Mouse (Mus musculus): ENCODE data around the gene Lpar3.

Lpar3 gene

DNA sequence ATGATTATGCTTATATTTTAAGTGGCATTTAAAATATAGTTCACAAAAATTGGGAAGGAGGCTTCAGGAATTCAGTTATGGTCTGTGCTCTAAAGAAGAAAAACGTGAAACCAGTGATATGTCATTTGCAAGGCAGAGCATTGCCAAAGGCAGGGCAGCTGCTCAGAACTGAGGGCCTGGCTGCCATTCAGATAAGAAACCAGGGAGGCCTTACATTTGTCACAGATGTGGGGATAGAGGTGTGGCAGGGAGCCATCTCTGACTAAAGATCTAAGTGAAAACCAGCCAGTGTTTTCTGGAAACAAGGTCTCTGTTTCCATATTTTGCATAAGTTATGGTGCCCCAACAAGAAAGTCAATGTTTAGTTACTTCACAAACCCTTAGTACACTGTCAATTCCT lies 41.8 kb downstream of the Lpar3 start:
- DNase-seq, result no peak

DNA sequence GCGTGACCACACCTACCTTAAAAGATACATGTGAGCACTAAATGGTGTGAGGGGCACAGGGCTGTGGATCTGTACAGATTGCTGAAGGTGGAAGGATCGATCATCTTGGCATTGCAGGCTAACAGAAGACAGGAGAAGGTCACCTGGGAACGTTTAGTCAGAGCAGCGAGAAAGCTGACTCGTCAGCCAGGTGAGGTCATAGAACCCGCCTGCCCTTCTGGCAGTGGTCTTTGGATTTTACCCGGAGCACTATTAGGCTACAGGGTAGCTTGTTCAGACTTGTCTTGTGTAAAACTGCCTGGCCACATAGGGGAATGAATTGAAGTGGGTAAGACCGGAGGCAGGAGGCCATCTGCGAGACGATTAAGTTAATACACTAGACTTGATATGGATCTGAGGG lies 43.4 kb downstream of the Lpar3 start:
- DNase-seq, result peak; percentile 60 to 65

DNA sequence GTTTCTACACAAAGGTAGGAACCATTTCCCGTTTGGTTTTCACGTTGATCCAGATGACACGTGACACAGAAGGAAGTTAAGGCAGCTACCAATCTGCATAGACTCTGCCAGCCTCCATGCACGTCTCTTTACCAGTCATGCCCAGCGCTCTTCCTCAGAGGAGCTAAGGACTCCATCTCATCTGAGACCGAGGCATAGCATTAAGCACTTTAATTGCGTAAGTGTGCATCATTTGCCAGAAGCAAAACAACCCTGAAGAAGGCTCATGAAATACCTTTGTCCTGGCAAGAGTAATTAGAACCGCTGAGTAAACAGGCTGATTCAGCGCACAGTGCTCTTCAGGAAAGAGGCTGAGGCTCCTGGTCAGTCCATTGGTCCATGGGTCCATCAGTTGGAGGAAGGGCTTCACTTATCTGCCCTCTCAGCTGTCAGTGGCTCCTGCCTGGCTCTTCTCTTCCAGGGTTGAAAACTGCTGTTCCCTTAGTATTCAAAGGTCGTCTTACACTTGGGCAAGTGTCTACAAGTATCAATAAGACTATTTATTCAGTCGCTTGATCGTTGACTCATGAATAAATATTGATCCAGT lies 44.9 kb downstream of the Lpar3 start:
- peak; percentile 61 to 86 for DNase-seq

- DNase-seq, result peak; percentile 55 to 71
These were observed 47.5 kb downstream of the Lpar3 start for GRCm38 (mm10) chr3:146268024-146268801.

DNA sequence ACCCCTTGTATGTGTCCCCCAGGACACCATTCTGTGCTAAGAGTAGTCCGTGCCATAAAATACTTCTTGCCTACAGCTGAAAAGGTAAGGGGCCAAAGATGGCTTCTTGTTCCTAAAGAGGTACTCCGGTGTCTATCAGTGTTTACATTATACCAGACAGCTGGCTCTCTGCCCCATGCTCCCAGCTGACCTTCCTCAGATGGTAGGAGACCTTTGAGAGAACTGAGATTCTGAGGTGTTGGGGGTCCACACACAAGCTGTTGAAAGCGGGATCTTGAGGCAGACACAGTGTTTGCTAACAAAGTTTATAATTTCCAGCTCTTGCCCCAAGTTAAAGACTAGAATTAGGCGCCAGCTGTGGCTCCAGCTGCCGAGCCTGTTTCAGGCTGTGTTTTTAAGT lies 53.7 kb downstream of the Lpar3 start:
- DNase-seq, result no peak

GRCm38 (mm10) chr3:146275360-146276025 lies 54.7 kb downstream of the Lpar3 start:
- no peak for DNase-seq

DNA sequence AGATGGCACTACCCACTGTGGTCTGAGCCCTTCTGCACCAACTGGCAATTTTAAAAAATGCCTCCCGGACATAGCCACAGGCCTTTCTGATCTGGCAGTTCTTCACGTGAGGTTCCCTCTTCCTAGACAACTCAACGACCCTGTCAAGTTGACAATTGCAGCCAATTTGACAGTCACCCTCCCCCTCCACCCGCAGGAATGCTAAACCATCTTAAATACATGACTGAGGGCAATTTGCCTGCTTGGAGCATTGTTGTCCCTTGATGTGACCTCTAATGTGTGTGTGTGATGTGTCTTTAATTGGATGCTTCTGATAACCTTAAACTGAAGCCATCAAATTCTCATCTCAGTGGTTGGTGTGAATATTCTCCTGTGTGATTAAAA lies 55.3 kb downstream of the Lpar3 start:
- no peak for DNase-seq

DNA sequence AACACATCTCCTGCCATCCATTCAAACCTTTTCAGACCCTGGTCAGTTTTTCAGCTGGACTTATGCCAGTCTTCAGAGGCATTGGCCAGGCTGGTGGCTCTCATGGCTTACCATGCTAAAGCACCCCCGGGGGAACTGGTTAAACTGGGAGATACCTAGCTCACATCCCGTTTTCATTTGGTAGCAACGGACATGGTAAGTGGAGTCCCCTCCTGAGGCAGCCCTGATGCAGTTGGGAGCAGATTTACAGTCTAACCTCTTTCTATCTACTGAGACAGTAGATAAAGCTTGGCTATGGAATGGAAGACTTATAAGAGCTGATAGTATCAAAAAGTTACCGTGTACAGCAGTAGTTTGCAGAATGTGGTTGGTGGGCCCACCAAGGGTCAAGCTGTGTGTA lies 56.2 kb downstream of the Lpar3 start:
- DNase-seq, result no peak

DNA sequence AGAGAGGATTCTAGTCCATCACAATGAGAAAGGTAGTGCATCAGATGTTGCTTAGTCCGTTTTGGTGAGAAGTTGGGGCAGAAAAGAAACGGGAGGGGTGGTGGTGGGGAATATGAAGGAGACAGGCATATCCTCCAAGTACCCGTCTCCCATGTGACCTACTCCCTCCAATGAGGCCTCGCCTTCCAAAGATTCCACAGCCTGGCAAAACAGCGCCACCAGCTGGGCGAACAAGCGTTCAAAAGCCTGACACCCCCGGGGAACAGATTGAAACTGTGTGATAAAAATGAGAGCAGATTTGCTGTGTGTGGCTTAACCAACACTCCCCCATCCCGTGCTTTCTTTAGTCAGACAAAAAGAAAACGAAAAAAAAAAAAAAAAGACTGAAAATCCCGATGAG lies 56.7 kb downstream of the Lpar3 start:
- DNase-seq, result peak; percentile 60 to 84

GRCm38 (mm10) chr3:146278195-146279140 lies 57.7 kb downstream of the Lpar3 start:
- peak in 1 of 2 experiments; percentile 66 for DNase-seq

DNA sequence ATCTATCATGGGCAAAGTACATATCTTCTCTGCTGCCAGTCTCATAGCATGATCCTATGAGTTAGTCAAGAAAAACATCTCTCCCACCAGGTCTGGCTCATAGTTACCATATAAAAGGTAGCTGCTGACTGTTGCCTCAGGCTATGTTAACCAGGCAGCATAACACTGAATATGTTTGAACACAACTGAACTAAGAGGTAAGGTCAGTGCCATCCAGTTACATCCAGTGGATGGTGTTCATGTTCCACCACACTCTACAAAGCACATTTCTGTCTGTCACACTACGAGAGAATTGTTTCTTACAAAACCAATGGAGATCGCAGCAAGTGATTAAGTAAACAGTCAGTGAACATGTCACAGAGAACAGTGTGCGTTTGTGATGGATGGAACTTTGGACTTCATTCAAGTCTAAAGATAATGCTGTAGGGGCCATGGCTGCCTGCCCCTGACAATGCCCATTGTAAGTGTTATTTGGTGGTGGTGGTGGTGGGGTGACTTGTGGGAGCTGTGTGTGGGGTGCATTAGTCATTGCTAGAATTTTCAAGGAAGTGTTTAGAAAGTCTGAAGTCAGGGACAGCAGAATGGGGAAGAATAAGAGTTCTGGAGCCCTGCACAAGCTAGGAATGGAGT lies 63.1 kb downstream of the Lpar3 start:
- no peak for DNase-seq

GRCm38 (mm10) chr3:146286118-146286517 lies 65.4 kb downstream of the Lpar3 start:
- DNase-seq, result no peak

GRCm38 (mm10) chr3:146291928-146292327 lies 71.2 kb downstream of the Lpar3 start:
- no peak for DNase-seq

- no peak for DNase-seq
These were observed 71.8 kb downstream of the Lpar3 start for GRCm38 (mm10) chr3:146292515-146292914.

GRCm38 (mm10) chr3:146302451-146302850 lies 81.7 kb downstream of the Lpar3 start:
- DNase-seq, result no peak

DNA sequence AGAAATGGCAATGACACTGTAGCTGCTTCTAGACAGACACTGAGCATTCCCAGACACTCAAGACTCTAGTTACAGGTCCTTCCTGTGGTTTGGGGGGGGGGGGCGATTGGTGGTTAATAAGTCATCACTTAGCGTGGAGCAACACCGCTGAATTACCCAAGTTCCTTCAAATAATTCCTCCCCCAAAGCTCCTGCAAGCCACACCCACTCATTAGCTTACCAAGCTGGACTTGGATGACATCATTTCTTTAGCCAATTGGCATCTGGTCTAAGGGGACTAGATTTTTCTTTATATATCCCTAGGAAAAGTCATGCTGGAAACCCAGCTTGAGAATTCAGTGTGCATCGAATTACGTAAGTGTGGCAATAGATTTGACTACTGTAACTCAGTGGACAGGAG lies 82.4 kb downstream of the Lpar3 start:
- DNase-seq, result no peak

DNA sequence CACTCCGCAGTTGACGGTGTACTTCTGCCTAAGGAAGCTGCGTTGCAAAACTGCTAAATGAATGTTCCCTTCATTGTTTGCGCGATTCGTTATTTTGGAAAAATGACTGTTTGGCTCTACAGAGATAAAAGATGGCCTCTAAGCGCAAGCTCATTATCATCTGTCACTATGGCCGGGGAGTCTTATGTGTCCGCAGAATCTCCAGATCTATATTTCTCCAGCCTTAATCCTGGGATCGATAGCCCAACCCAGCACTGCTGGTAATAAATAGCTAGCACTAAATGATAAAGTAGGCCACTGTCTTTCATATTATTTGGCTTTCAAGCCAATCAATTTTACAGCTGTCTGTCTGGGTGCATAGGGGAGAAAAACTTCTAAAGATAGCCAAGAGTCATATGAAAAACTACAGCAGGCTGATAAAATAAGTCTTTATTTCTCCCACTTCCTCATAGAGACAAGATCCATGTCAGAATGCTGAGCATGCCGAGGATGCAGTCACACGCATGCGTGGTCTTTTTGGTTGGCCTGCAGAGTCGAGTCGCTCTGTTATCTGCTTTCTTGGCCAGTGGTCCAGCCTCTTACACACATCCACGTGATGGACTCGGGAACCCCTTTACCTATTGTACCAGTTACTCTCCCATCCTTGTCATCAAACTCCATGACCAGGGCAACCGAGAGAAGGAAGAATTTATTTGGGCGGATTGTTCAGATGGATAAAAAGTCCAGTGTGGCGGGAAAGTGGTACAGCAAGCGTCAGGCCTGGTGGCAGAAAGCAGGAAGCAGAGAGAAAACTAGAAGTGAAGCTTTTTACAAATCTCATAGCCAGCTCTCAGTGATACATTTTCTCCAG lies 84.0 kb downstream of the Lpar3 start:
- no peak for DNase-seq

GRCm38 (mm10) chr3:146307341-146307740 lies 86.6 kb downstream of the Lpar3 start:
- peak in 1 of 2 experiments; percentile 37 for DNase-seq

- DNase-seq, result no peak
These were observed 87.1 kb downstream of the Lpar3 start for GRCm38 (mm10) chr3:146307886-146308285.

GRCm38 (mm10) chr3:146309586-146309985 lies 88.8 kb downstream of the Lpar3 start:
- DNase-seq, result no peak

DNA sequence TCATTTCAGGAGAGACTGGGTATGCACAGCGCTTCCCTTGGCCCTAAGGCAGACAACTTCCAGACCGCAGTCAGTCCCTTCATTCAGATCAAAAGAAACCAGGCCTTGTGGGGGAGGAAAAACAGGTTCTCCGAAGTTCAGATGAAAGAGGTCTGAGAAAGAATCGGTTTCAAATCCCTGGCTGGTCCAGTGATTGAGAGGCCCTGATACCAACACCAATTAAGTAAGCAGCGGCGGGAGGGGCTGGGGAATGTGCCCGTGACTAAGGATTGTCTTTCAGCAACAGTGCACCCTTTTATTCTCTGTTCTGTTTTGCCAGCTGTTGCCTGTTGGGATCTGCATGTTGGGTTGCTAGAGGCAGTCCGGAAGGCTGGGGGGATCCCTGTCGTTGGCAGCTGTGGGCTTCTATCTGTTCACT lies 90.4 kb downstream of the Lpar3 start:
- DNase-seq, result no peak
